Mouse (Mus musculus) forebrain, embryonic 13.5 days (tissue): ENCODE measurements at regions not wholly inside any gene's neighbourhood (a gene's known extent, or its start where the extent isn't known, plus 50 kb on each side); places are given as distances from the start of the nearest gene placed in this dataset.

Experiments
- ATAC-seq: fragments of 200-750 bp; cut with Nextera tagmentation; 2 replicates; pipeline ENCODE4 v1.8.0; 2017
- H3K27ac ChIP-seq: fragments of 300-500 bp; sonication (generic); 2 replicates; pipeline ENCODE4 v1.5.1; 2015; ENCODE audit warnings: inconsistent platforms, mild to moderate bottlenecking, moderate library complexity
- H3K27me3 ChIP-seq: fragments of 300-500 bp; sonication (generic); 2 replicates; pipeline ENCODE4 v1.6.1; 2015; ENCODE audit warnings: mild to moderate bottlenecking, inconsistent platforms
- H3K36me3 ChIP-seq: fragments of 300-500 bp; sonication (generic); 2 replicates; pipeline ENCODE4 v1.6.1; 2015; ENCODE audit warnings: mild to moderate bottlenecking, inconsistent platforms; ENCODE audit not compliant: poor library complexity, severe bottlenecking
- H3K4me1 ChIP-seq: fragments of 300-500 bp; sonication (generic); 2 replicates; pipeline ENCODE4 v1.6.1; 2015; ENCODE audit warnings: inconsistent platforms
- H3K4me2 ChIP-seq: fragments of 300-500 bp; sonication (generic); 2 replicates; pipeline ENCODE4 v1.6.1; 2015; ENCODE audit warnings: inconsistent platforms, mild to moderate bottlenecking, moderate library complexity
- H3K4me3 ChIP-seq: fragments of 300-500 bp; sonication (generic); 2 replicates; pipeline ENCODE4 v1.5.1; 2015; ENCODE audit warnings: mild to moderate bottlenecking, inconsistent platforms
- H3K9ac ChIP-seq: fragments of 300-500 bp; sonication (generic); 2 replicates; pipeline ENCODE4 v1.6.1; 2015; ENCODE audit warnings: mild to moderate bottlenecking, inconsistent platforms
- H3K9me3 ChIP-seq: fragments of 300-500 bp; sonication (generic); replicated peaks from 2 replicates; pipeline ENCODE4 v1.6.1; 2016; ENCODE audit warnings: inconsistent platforms
- WGBS: fragments of 180-500 bp; shearing (Covaris S2); methylation state at CpG from one replicate; pipeline ENCODE4 v1.1.7; 2015; 5-methylcytosine and 5-hydroxymethylcytosine counted together

DNA sequence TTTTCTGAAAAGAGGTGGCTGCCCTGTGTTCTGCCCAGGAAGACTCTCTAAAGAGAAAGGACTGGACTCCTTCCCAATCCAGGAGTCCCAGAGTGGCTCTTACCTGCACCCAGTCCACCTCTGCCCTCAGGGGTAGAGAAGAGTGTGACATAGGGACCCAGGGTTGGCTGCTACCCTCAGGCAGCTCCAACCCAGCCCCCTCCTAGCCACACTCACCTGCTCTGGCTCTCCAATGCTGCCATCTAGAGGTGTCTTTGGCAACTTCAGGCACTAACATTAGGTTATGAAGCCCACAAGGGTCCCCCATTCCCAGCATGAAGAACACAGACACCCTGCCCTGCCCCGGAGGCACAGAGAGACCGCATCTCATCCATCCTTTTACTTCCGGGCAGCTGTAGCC lies 82.4 kb upstream of the Csf3r start:
- H3K4me3 ChIP-seq, result no peak overlapping the region
- no peak overlapping the region for H3K4me2 ChIP-seq
- no peaks in the 10 kb centered on the region for H3K36me3 ChIP-seq
- H3K27ac ChIP-seq, result no peak overlapping the region
- H3K4me1 ChIP-seq, result peaks cover 10% of the 10 kb centered on the region; the same call in 1 of the 2 replicates
- H3K9ac ChIP-seq, result no peak overlapping the region
- H3K27me3 ChIP-seq, result peaks cover 7% of the 10 kb centered on the region; the same call in 1 of the 2 replicates
- peak; percentile 70 for ATAC-seq
- WGBS, result 59% methylated on average over 3 of the region's 3 CpGs
- no peaks in the 10 kb centered on the region for H3K9me3 ChIP-seq

DNA sequence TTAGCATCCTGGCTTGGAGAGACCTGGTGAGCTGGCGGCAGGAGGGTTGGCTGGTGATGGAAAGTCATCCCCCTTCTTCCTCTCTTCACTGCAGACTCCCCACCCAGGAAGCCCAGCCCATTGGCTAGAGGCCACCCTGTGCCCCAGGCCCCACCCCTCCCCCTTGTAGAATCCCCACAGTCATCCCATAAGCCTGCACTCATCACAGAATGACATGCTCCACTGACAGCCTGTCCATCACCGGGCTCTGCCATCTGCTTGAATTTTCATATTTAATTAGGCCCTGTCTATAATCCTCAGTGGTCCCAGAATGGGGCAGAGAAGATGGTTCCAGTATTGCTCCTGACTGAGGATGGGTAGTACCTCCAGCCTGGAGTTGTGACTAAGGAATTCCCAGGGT lies 79.3 kb upstream of the Csf3r start:
- no peaks in the 10 kb centered on the region for H3K9me3 ChIP-seq
- no peak overlapping the region for H3K27ac ChIP-seq
- peaks cover 10% of the 10 kb centered on the region; the same call in 1 of the 2 replicates for H3K4me1 ChIP-seq
- no peak overlapping the region for H3K4me2 ChIP-seq
- 0 out of 2 replicates have a peak, but pooled peaks have one; percentile 36 for ATAC-seq
- no peak overlapping the region for H3K9ac ChIP-seq
- H3K27me3 ChIP-seq, result 0 out of 2 replicates have a peak, but pooled peaks cover 4% of the 10 kb centered on the region
- no peaks in the 10 kb centered on the region for H3K36me3 ChIP-seq
- no peak overlapping the region for H3K4me3 ChIP-seq
- 47% methylated on average over 2 of the region's 2 CpGs for WGBS

DNA sequence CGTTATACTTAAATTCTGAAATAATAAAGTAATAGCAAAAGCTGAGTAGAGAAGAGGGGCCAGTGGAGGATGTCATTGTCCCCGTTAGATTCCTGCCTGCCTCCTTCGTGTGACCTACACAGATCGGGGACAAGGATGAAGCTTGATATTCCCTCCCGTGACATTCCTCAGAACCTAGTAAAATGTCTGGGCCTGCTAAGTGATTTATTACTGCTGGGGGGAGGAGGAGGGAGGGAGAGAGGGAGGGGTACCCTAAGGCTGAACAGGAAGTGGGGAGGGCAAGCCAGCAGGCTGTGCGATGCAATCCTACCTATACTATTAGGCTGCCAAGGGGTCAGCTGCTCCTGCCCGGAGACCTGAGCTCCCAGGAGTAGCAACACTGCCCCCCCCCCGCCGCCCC lies 64.9 kb upstream of the Csf3r start:
- 86% methylated on average over 6 of the region's 9 CpGs for WGBS
- no peaks in the 10 kb centered on the region for H3K9me3 ChIP-seq

DNA sequence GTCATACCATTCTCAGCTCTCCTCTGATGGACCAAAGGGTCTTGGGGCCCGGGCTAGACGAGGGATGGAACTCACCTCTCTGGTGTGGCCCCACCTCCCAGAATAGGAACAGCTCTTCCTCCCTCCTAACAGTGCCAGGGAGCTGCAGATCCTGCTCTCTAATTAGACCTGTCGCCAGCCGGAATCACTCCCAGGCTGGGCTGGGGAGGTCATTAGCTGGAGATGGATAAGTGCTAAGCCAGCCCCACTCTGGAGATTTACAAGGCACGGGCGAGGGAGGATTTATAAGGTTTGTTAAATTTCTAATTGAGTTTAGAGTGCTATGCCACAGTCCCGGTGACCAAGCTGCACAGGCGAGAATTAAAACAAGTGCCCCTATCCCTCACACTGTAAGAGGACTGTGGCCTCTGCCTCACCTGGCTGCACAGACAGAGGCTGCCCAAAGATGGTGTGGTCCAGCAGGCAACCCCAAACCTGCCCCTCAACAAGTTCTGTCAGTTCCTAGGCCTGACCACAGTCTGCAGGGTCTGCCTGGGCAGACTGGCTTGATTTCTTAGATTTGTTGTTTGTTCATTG lies 63.6 kb upstream of the Csf3r start:
- 35% methylated on average over 8 of the region's 8 CpGs for WGBS
- H3K4me3 ChIP-seq, result no peak overlapping the region
- no peak overlapping the region for H3K27ac ChIP-seq

More for the DNA sequence above, 64.9 kb upstream of the Csf3r start:
- Histone ChIP-seq H3K4me1 (peaks cover 4% of the 10 kb centered on the region; the same call in 1 of the 2 replicates), H3K9ac (no peak overlapping the region), H3K4me2 (no peak overlapping the region), H3K27me3 (peaks cover 17% of the 10 kb centered on the region; the same call in 1 of the 2 replicates), H3K36me3 (no peaks in the 10 kb centered on the region), H3K27ac (no peak overlapping the region), H3K4me3 (no peak overlapping the region)
- ATAC-seq, result no peak

DNA sequence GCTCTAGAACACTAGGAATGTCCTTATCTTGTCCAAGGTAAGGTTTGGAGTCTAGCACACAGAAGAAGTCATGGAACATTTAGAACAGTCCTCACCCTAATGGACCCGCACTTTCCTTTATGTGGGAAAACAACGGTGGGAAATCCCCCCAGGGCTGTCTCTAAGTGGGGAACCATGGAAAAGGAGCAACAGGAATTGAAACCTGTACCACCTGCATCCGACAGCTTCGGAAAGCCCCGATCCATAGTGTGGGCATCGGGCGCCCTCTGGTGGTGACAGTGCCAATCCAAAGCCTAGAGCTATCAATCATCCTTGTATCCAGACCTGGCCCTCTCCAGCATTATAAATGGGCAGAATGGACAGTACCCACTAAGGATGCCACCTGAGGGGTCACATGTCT lies 61.7 kb upstream of the Csf3r start:
- 4% methylated on average over 7 of the region's 7 CpGs for WGBS
- Histone ChIP-seq H3K4me3 (no peak overlapping the region), H3K36me3 (no peaks in the 10 kb centered on the region), H3K27me3 (peaks cover 21% of the 10 kb centered on the region; the same call in 1 of the 2 replicates), H3K27ac (no peak overlapping the region), H3K4me2 (no peak overlapping the region), H3K4me1 (no peaks in the 10 kb centered on the region), H3K9ac (no peak overlapping the region), H3K9me3 (no peaks in the 10 kb centered on the region)
- ATAC-seq, result peak; percentile 50; the same call in 1 of the 2 replicates

More for the DNA sequence above, 63.6 kb upstream of the Csf3r start:
- H3K4me1 ChIP-seq, result peaks cover 4% of the 10 kb centered on the region; the same call in 1 of the 2 replicates
- no peak for ATAC-seq
- H3K9me3 ChIP-seq, result no peaks in the 10 kb centered on the region
- H3K9ac ChIP-seq, result no peak overlapping the region
- peaks cover 21% of the 10 kb centered on the region; the same call in 1 of the 2 replicates for H3K27me3 ChIP-seq
- H3K36me3 ChIP-seq, result no peaks in the 10 kb centered on the region
- H3K4me2 ChIP-seq, result no peak overlapping the region
